Mouse (Mus musculus) ES-E14 (cell line): ENCODE results near the gene Clec2i.

Experiments
- CHD2 ChIP-seq: IDR thresholded peaks from 2 replicates; pipeline ENCODE4 v1.6.1; 2014; ENCODE audit warnings: mild to moderate bottlenecking, low read depth, low read length, inconsistent platforms
- HCFC1 ChIP-seq: IDR thresholded peaks from 2 replicates; pipeline ENCODE4 v1.6.1; 2012; ENCODE audit warnings: low read length, inconsistent platforms, borderline replicate concordance; ENCODE audit not compliant: insufficient read depth
- MAFK ChIP-seq: IDR thresholded peaks from 2 replicates; pipeline ENCODE4 v1.6.1; 2014; ENCODE audit warnings: mild to moderate bottlenecking, low read depth, low read length, inconsistent platforms; ENCODE audit not compliant: insufficient read depth
- ZC3H11A ChIP-seq: IDR thresholded peaks from 2 replicates; pipeline ENCODE4 v1.6.1; 2012; ENCODE audit warnings: low read depth, mild to moderate bottlenecking, inconsistent platforms, low read length, borderline replicate concordance

DNA sequence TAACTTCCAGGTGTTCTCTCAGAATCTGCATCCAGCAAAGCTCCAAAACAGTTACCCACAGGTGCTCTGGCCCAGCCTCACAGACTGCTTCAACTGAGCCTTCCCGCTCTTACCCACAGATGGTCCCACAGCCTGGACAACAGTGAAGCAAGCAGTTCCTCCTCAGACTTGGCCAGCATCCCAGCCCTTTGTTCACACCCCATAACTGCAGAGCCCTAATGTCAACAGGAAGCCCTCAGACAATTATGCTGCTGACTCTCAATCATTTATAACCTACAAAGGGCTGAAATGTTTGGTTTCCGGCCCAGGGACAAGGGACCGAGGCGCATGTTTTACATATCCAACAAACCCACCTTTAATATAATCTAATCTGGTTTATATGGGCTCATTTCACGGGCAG lies 31.1 kb upstream of the Clec2i start:
- TF ChIP-seq CHD2, result no peak
- TF ChIP-seq MAFK, result no peak
- no peak for TF ChIP-seq ZC3H11A
- TF ChIP-seq HCFC1, result no peak
